Mouse (Mus musculus) ES-E14 (cell line): Measurements from ENCODE around the gene Fam81b.

Experiments used
- CHD2 ChIP-seq: IDR thresholded peaks from 2 replicates; pipeline ENCODE4 v1.6.1; 2014; ENCODE audit warnings: mild to moderate bottlenecking, low read depth, low read length, inconsistent platforms
- HCFC1 ChIP-seq: IDR thresholded peaks from 2 replicates; pipeline ENCODE4 v1.6.1; 2012; ENCODE audit warnings: low read length, inconsistent platforms, borderline replicate concordance; ENCODE audit not compliant: insufficient read depth
- ZC3H11A ChIP-seq: IDR thresholded peaks from 2 replicates; pipeline ENCODE4 v1.6.1; 2012; ENCODE audit warnings: low read depth, mild to moderate bottlenecking, inconsistent platforms, low read length, borderline replicate concordance
- ZNF384 ChIP-seq: IDR thresholded peaks from 2 replicates; pipeline ENCODE4 v1.6.1; 2012; ENCODE audit warnings: low read depth, low read length, inconsistent platforms

- TF ChIP-seq CHD2 (no peak), HCFC1 (no peak), ZNF384 (no peak), ZC3H11A (no peak)
These were observed 12.8 kb downstream of the Fam81b start for GRCm38 (mm10) chr13:76292050-76292449.
